Mouse (Mus musculus) right cerebral cortex, adult 2 months (tissue): ENCODE results near the gene Fam50b.

ENCODE experiments used
- DNase-seq, 2 experiments: peaks; one replicate each; pipeline ENCODE4 v3.0.0; 2021 to 2022; ENCODE audit warnings: low spot score in 2 of 2

The Fam50b gene

GRCm38 (mm10) chr13:34793816-34794215 is 59.2 kb downstream of the Fam50b start:
- DNase-seq, result peak; percentile 51 to 68

GRCm38 (mm10) chr13:34794426-34794825 is 59.8 kb downstream of the Fam50b start:
- no peak for DNase-seq
